Mouse (Mus musculus) hindbrain, embryonic 11.5 days (tissue): ENCODE results near the gene Mst1. TPM values are rescaled to one million over a fixed set of nuclear protein-coding genes. Genes with fewer than 3 reads are reported as not detected.

Experiments
- ATAC-seq: fragments of 200-750 bp; cut with Nextera tagmentation; 2 replicates; pipeline ENCODE4 v1.8.0; 2017; ENCODE audit warnings: mild to moderate bottlenecking, moderate TSS enrichment, moderate library complexity; ENCODE audit not compliant: low FRiP score
- DNase-seq: peaks from one replicate; pipeline ENCODE4 v3.0.0-alpha.2; 2015; ENCODE audit warnings: low spot score
- H3K27ac ChIP-seq: fragments of 300-500 bp; sonication (generic); 2 replicates; pipeline ENCODE4 v1.5.1; 2014; ENCODE audit warnings: mild to moderate bottlenecking, low read depth, low read length
- H3K27me3 ChIP-seq: fragments of 300-500 bp; sonication (generic); 2 replicates; pipeline ENCODE4 v1.6.1; 2014; ENCODE audit warnings: mild to moderate bottlenecking, low read length, moderate library complexity, mixed read lengths; ENCODE audit not compliant: control insufficient read depth, insufficient read depth
- H3K36me3 ChIP-seq: fragments of 300-500 bp; sonication (generic); 2 replicates; pipeline ENCODE4 v1.6.1; 2014; ENCODE audit warnings: mild to moderate bottlenecking, low read length, moderate library complexity, mixed read lengths; ENCODE audit not compliant: control insufficient read depth, insufficient read depth
- H3K4me1 ChIP-seq: fragments of 300-500 bp; sonication (generic); replicated peaks from 2 replicates; pipeline ENCODE4 v1.6.1; 2014; ENCODE audit warnings: low read length, mixed read lengths; ENCODE audit not compliant: control insufficient read depth, insufficient read depth
- H3K4me2 ChIP-seq: fragments of 300-500 bp; sonication (generic); replicated peaks from 2 replicates; pipeline ENCODE4 v1.6.1; 2014; ENCODE audit warnings: mild to moderate bottlenecking, low read depth, low read length
- H3K4me3 ChIP-seq: fragments of 300-500 bp; sonication (generic); 2 replicates; pipeline ENCODE4 v1.5.1; 2014; ENCODE audit warnings: low read depth, low read length
- H3K9ac ChIP-seq: fragments of 300-500 bp; sonication (generic); 2 replicates; pipeline ENCODE4 v1.6.1; 2014; ENCODE audit warnings: low read depth, low read length
- H3K9me3 ChIP-seq: fragments of 300-500 bp; sonication (generic); 2 replicates; pipeline ENCODE4 v1.6.1; 2016; ENCODE audit warnings: low read length; ENCODE audit not compliant: control insufficient read depth
- WGBS: fragments of 180-500 bp; shearing (Covaris S2); extraction: QIAGEN DNeasy Blood & Tissue Kit; methylation state at CpG from one replicate; pipeline ENCODE4 v1.1.7; 2014; 5-methylcytosine and 5-hydroxymethylcytosine counted together
- polyA plus RNA-seq: library from polyadenylated mRNA; unstranded; fragments of >200 nt; fragmentation: Nextera tagmentation; extraction: Ambion mirVana; gene quantifications from 2 replicates; pipeline ENCODE4 v1.2.1, GENCODE M21; 2014

Gene Mst1
- polyA plus RNA-seq = 0.25 TPM in 2 replicates

DNA sequence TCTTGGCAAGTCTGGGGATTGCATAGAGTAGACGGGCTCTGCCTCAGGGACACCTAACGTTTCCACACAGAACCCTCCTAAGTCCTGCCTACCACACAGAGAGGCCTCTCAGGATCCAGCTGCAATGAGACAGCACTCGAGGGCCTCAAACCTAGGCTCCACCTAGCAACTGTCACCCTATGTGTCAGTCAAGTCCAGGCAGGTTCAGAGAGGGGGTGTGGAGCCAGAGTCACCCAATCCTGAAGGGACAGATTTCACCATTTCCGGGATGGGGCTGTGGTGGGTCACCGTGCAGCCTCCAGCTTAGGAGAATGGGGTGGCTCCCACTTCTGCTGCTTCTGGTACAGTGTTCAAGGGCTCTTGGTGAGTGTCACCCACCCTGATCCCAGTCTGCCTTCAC is at the start of gene Mst1:
Gene Mst1 (plus strand): TSS at position 269 of the 400 bp plus-strand sequence.
- H3K9ac ChIP-seq = peak within 1 kb of the TSS; percentile 98
- peaks cover 22% of the 10 kb centered on the region for H3K27me3 ChIP-seq
- ATAC-seq (no peak), DNase-seq (no peak)
- peak within 1 kb of the TSS; percentile 86 for H3K4me3 ChIP-seq
- H3K9me3 ChIP-seq = no peaks in the 10 kb centered on the region
- peaks cover 3% of the 10 kb centered on the region; the same call in 1 of the 2 replicates for H3K4me1 ChIP-seq
- peak within 1 kb of the TSS; percentile 79 for H3K4me2 ChIP-seq
- H3K27ac ChIP-seq = no peak within 1 kb of the TSS; the same call in 1 of the 2 replicates
- whole genome bisulfite sequencing = 80% methylated on average over 5 of the region's 5 CpGs
- H3K36me3 ChIP-seq = peaks cover 4% of the 10 kb centered on the region; the same call in 1 of the 2 replicates

DNA sequence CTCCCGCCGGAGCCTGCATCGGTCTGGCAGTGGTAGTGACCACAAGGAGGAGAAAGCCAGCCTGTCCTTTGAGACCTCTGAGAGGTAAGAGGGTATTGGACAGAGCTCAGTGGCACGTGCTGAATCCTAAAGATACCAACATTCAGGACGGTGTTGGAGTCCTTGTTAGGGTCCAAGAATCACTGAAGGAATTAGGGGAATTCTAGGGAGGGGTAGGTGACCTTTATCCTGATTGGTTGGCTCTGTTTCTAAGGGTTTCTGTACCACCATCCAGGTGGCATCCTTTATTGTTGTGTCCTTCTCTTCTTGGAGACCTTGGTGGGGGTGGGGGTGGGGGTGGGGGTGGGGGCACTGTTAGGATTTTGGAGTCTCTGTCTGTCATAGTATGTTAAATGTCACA is 48.1 kb upstream of the Mst1 start:
- H3K9ac ChIP-seq = no peak overlapping the region
- H3K36me3 ChIP-seq = 0 out of 2 replicates have a peak, but pooled peaks cover 5% of the 10 kb centered on the region
- no peaks in the 10 kb centered on the region for H3K9me3 ChIP-seq
- DNase-seq = no peak
- 93% methylated on average over 5 of the region's 5 CpGs for WGBS
- no peaks in the 10 kb centered on the region for H3K4me1 ChIP-seq
- no peak overlapping the region for H3K4me2 ChIP-seq
- H3K27ac ChIP-seq = no peak overlapping the region
- no peaks in the 10 kb centered on the region for H3K27me3 ChIP-seq
- ATAC-seq = no peak
- H3K4me3 ChIP-seq = no peak overlapping the region

DNA sequence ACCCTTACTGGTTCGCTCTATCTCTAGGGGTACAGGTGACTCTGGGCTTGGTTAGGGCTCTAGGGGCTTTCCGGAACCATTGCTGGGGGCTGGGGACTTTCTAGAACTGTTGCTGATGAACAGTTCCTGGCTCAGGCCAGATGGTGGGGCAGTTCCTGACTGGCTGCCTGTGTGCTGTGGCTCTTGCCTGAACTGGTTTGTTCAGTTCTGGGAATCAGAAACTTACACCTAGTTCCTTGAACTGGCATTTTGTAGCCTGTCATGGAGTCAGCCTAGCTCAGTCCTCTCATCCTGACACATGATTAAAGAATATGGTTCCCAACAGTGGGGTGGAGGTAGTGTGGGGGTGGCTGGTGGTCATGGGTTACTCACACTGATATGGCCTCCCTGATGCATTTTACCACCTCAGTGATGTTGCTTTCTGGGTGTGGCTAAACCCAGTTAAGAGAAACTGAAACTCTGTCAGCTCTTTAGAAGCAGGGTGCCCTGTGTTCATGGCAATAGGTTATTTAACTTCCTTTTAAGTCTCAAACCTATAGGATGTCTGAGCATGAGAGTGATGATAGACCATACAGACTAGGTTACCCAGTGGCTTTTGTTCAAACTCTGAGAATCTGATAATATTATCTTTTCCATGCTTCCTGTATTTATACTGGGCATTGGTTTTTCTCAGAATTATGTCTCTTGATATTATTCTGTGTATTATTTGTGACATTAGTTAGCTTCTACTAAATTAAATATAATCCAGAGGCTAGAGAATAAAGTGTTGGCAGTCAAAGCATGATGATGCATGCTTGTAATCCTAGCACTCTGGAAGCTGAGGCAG is 44.7 kb upstream of the Mst1 start:
- Histone ChIP-seq H3K9me3 (no peaks in the 10 kb centered on the region), H3K4me2 (no peak overlapping the region), H3K27me3 (no peaks in the 10 kb centered on the region), H3K4me1 (no peaks in the 10 kb centered on the region), H3K27ac (no peak overlapping the region), H3K36me3 (0 out of 2 replicates have a peak, but pooled peaks cover 5% of the 10 kb centered on the region), H3K4me3 (no peak overlapping the region), H3K9ac (no peak overlapping the region)
- WGBS = 96% methylated on average over 2 of the region's 2 CpGs
- ATAC-seq = no peak
- DNase-seq = no peak

GRCm38 (mm10) chr9:108044751-108045492 is 35.3 kb upstream of the Mst1 start:
- Histone ChIP-seq H3K4me2 (no peak overlapping the region), H3K36me3 (peaks cover 9% of the 10 kb centered on the region; the same call in 1 of the 2 replicates), H3K27me3 (no peaks in the 10 kb centered on the region), H3K9ac (no peak overlapping the region), H3K27ac (no peak overlapping the region), H3K4me1 (peaks cover 9% of the 10 kb centered on the region; the same call in 1 of the 2 replicates), H3K4me3 (no peak overlapping the region), H3K9me3 (no peaks in the 10 kb centered on the region)
- DNase-seq = no peak
- no peak for ATAC-seq
- 96% methylated on average over 8 of the region's 8 CpGs for WGBS

GRCm38 (mm10) chr9:108046582-108046981 is 33.7 kb upstream of the Mst1 start:
- H3K36me3 ChIP-seq = 0 out of 2 replicates have a peak, but pooled peaks cover 5% of the 10 kb centered on the region
- ATAC-seq (no peak), DNase-seq (no peak)
- no peaks in the 10 kb centered on the region for H3K27me3 ChIP-seq
- no peak overlapping the region for H3K4me3 ChIP-seq
- H3K4me1 ChIP-seq = peaks cover 9% of the 10 kb centered on the region; the same call in 1 of the 2 replicates
- no peak overlapping the region for H3K27ac ChIP-seq
- 92% methylated on average over 4 of the region's 4 CpGs for WGBS
- H3K9ac ChIP-seq = no peak overlapping the region
- no peaks in the 10 kb centered on the region for H3K9me3 ChIP-seq
- H3K4me2 ChIP-seq = no peak overlapping the region

- peaks cover 9% of the 10 kb centered on the region; the same call in 1 of the 2 replicates for H3K4me1 ChIP-seq
- H3K4me3 ChIP-seq = peak overlapping the region; percentile 59
- peak overlapping the region; percentile 42; the same call in 1 of the 2 replicates for H3K9ac ChIP-seq
- peak overlapping the region; percentile 93 for H3K4me2 ChIP-seq
- DNase-seq (peak; percentile 19), ATAC-seq (no peak)
- H3K27me3 ChIP-seq = no peaks in the 10 kb centered on the region
- H3K9me3 ChIP-seq = no peaks in the 10 kb centered on the region
- 51% methylated on average over 17 of the region's 17 CpGs for WGBS
- no peak overlapping the region for H3K27ac ChIP-seq
- 0 out of 2 replicates have a peak, but pooled peaks cover 5% of the 10 kb centered on the region for H3K36me3 ChIP-seq
These were observed 32.4 kb upstream of the Mst1 start for GRCm38 (mm10) chr9:108047601-108048565.

- DNase-seq (no peak), ATAC-seq (peak; percentile 51)
- Histone ChIP-seq H3K36me3 (0 out of 2 replicates have a peak, but pooled peaks cover 5% of the 10 kb centered on the region), H3K9ac (peak overlapping the region; percentile 42; the same call in 1 of the 2 replicates), H3K27ac (peak overlapping the region; percentile 47; the same call in 1 of the 2 replicates), H3K4me2 (peak overlapping the region; percentile 93), H3K27me3 (no peaks in the 10 kb centered on the region), H3K4me3 (peak overlapping the region; percentile 59), H3K9me3 (no peaks in the 10 kb centered on the region), H3K4me1 (peaks cover 11% of the 10 kb centered on the region; the same call in 1 of the 2 replicates)
- WGBS = under 1% methylated on average over 19 of the region's 19 CpGs
These were observed 31.7 kb upstream of the Mst1 start for GRCm38 (mm10) chr9:108048566-108048955.
